Mouse (Mus musculus): ENCODE measurements around the gene Ivd. TPM values are rescaled to one million over a fixed set of nuclear protein-coding genes. Genes with fewer than 3 reads are reported as not detected.

Gene Ivd
- polyA plus RNA-seq, 1 experiment: 83.0 TPM

- WGBS: 65% methylated on average over 8 of the region's 8 CpGs
- Histone ChIP-seq H3K4me3 (ENCODE audit: insufficient read depth, low read depth, low read length) (no peak overlapping the region), H3K4me1 (ENCODE audit: control insufficient read depth, insufficient read depth, low read length) (peaks cover 60% of the 10 kb centered on the region), H3K27ac (ENCODE audit: insufficient read depth, low read depth, low read length) (no peak overlapping the region)
- TF ChIP-seq POLR2A (IDR thresholded peaks at IDR 0.05; ENCODE audit: insufficient read depth, low read depth, low read length): no peak
- no peak for TF ChIP-seq CTCF (IDR thresholded peaks at IDR 0.05; ENCODE audit: insufficient read depth, low read depth, low read length)
Measured at GRCm38 (mm10) chr2:118912706-118913105, 51.0 kb downstream of the Ivd start.

GRCm38 (mm10) chr2:118913551-118914276 is 52.0 kb downstream of the Ivd start:
- peaks cover 56% of the 10 kb centered on the region for H3K4me1 ChIP-seq (ENCODE audit: control insufficient read depth, insufficient read depth, low read length)
- H3K27ac ChIP-seq (ENCODE audit: insufficient read depth, low read depth, low read length): no peak overlapping the region
- 38% methylated on average over 11 of the region's 11 CpGs for WGBS
- no peak overlapping the region for H3K4me3 ChIP-seq (ENCODE audit: insufficient read depth, low read depth, low read length)
- TF ChIP-seq CTCF (IDR thresholded peaks at IDR 0.05; ENCODE audit: insufficient read depth, low read depth, low read length): no peak
- no peak for TF ChIP-seq POLR2A (IDR thresholded peaks at IDR 0.05; ENCODE audit: insufficient read depth, low read depth, low read length)

GRCm38 (mm10) chr2:118914685-118915084 is 52.9 kb downstream of the Ivd start:
- Histone ChIP-seq H3K4me3 (ENCODE audit: insufficient read depth, low read depth, low read length) (no peak overlapping the region), H3K27ac (ENCODE audit: insufficient read depth, low read depth, low read length) (no peak overlapping the region), H3K4me1 (ENCODE audit: control insufficient read depth, insufficient read depth, low read length) (peaks cover 56% of the 10 kb centered on the region)
- TF ChIP-seq POLR2A (IDR thresholded peaks at IDR 0.05; ENCODE audit: insufficient read depth, low read depth, low read length): no peak
- TF ChIP-seq CTCF (IDR thresholded peaks at IDR 0.05; ENCODE audit: insufficient read depth, low read depth, low read length): no peak
- whole genome bisulfite sequencing: 45% methylated on average over 8 of the region's 8 CpGs

DNA sequence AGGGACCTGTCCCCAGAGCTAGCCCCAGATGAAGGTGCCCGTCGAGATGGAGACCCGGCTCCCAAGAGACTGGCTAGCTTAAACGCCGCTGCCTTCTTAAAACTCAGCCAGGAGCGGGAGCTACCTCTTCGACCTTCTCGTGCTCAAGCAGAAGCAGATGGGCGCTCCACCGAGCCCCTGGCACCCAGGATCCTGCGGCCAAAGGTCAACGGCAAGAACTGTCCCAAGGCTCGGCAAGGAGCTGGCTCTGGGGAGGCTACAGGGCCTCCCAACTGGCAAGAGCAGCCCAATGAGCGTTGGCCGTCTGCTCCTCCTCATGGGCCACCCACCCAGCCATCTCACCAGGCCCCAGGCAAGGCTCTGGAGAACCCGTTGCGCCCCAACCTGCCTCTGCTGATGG is 54.7 kb downstream of the Ivd start:
- Histone ChIP-seq H3K4me1 (ENCODE audit: control insufficient read depth, insufficient read depth, low read length) (peaks cover 50% of the 10 kb centered on the region), H3K4me3 (ENCODE audit: insufficient read depth, low read depth, low read length) (no peak overlapping the region), H3K27ac (ENCODE audit: insufficient read depth, low read depth, low read length) (no peak overlapping the region)
- WGBS: 93% methylated on average over 17 of the region's 17 CpGs
- TF ChIP-seq CTCF (IDR thresholded peaks at IDR 0.05; ENCODE audit: insufficient read depth, low read depth, low read length): no peak

- Histone ChIP-seq H3K27ac (ENCODE audit: insufficient read depth, low read depth, low read length) (no peak overlapping the region), H3K4me3 (ENCODE audit: insufficient read depth, low read depth, low read length) (no peak overlapping the region), H3K4me1 (ENCODE audit: control insufficient read depth, insufficient read depth, low read length) (peaks cover 36% of the 10 kb centered on the region)
- TF ChIP-seq CTCF (IDR thresholded peaks at IDR 0.05; ENCODE audit: insufficient read depth, low read depth, low read length) (no peak), POLR2A (IDR thresholded peaks at IDR 0.05; ENCODE audit: insufficient read depth, low read depth, low read length) (no peak)
- WGBS: 35% methylated on average over 1 of the region's 1 CpGs
Measured at GRCm38 (mm10) chr2:118918543-118918942, 56.8 kb downstream of the Ivd start.

DNA sequence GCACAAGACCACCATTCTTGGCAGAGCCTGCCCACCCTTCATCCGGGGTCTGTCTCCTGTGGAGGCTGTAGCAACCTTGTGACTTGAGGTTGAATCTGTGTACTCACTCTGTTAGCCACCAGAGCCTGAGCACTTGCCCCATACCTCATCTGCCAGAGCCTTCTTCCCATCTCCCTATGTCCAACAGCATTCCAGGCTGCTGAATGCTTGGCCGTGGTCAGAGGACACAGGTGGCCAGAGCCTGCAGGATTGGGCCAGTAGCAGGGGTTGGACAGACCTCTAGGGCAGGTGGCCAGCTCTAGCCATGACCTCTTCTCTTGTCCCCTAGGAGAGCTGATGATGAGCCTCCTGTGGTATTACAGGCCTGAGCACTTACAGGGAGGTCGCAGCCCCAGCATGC is 58.7 kb downstream of the Ivd start:
- Histone ChIP-seq H3K27ac (ENCODE audit: insufficient read depth, low read depth, low read length) (no peak overlapping the region), H3K4me1 (ENCODE audit: control insufficient read depth, insufficient read depth, low read length) (peaks cover 23% of the 10 kb centered on the region), H3K4me3 (ENCODE audit: insufficient read depth, low read depth, low read length) (no peak overlapping the region)
- TF ChIP-seq CTCF (IDR thresholded peaks at IDR 0.05; ENCODE audit: insufficient read depth, low read depth, low read length) (no peak), POLR2A (IDR thresholded peaks at IDR 0.05; ENCODE audit: insufficient read depth, low read depth, low read length) (no peak)
- WGBS: 72% methylated on average over 3 of the region's 3 CpGs

DNA sequence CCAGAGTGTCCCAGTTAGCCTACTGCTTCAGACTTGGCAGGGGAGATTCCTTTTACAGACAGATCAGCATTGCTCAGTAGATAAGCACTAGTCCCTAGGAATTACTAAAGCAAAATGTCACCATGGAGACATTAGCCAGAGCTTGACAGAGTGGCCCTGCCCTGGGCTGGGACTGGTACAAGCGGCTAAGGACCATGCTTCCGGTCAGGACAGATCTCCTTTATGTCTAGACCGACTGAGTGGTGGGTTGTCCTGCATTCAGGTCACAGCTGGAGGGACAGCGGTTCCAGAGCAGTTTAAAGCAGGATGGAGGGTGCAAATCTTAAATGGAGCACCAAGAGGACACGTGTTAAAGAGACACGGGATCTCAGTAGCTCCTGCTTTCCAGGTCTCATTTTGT is 64.2 kb downstream of the Ivd start:
- H3K27ac ChIP-seq (ENCODE audit: insufficient read depth, low read depth, low read length): no peak overlapping the region
- H3K4me1 ChIP-seq (ENCODE audit: control insufficient read depth, insufficient read depth, low read length): peaks cover 27% of the 10 kb centered on the region
- TF ChIP-seq POLR2A (IDR thresholded peaks at IDR 0.05; ENCODE audit: insufficient read depth, low read depth, low read length): no peak
- no peak for TF ChIP-seq CTCF (IDR thresholded peaks at IDR 0.05; ENCODE audit: insufficient read depth, low read depth, low read length)
- WGBS: 18% methylated on average over 6 of the region's 6 CpGs
- H3K4me3 ChIP-seq (ENCODE audit: insufficient read depth, low read depth, low read length): peak overlapping the region; percentile 52; the same call in 1 of the 2 replicates

GRCm38 (mm10) chr2:118926361-118926997 is 64.7 kb downstream of the Ivd start, which contains the start of gene Chst14:
Chst14 (plus strand) TSS chr2:118926496.
- Histone ChIP-seq H3K4me3 (ENCODE audit: insufficient read depth, low read depth, low read length) (peak within 1 kb of the TSS; percentile 52), H3K27ac (ENCODE audit: insufficient read depth, low read depth, low read length) (no peak within 1 kb of the TSS), H3K4me1 (ENCODE audit: control insufficient read depth, insufficient read depth, low read length) (peaks cover 27% of the 10 kb centered on the region)
- 18% methylated on average over 46 of the region's 47 CpGs for WGBS
- TF ChIP-seq POLR2A (IDR thresholded peaks at IDR 0.05; ENCODE audit: insufficient read depth, low read depth, low read length) (no peak), CTCF (IDR thresholded peaks at IDR 0.05; ENCODE audit: insufficient read depth, low read depth, low read length) (no peak)

DNA sequence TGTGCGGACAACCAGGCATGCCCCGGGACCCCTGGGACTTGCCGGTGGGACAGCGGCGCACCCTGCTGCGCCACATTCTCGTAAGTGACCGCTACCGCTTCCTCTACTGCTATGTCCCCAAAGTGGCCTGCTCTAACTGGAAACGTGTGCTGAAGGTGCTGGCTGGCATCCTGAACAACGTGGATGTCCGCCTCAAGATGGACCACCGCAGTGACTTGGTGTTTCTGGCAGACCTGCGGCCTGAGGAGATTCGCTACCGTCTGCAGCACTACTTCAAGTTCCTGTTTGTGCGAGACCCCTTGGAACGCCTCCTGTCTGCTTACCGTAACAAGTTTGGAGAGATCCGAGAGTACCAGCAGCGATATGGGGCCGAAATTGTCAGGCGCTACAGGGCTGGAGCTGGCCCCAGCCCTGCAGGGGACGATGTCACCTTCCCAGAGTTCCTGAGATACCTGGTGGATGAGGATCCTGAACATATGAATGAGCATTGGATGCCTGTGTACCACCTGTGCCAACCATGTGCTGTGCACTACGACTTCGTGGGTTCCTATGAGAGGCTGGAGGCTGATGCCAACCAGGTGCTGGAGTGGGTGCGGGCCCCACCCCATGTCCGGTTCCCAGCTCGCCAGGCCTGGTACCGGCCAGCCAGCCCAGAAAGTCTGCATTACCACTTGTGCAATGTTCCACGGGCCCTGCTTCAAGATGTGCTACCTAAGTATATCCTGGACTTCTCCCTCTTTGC is 65.4 kb downstream of the Ivd start:
- peaks cover 27% of the 10 kb centered on the region for H3K4me1 ChIP-seq (ENCODE audit: control insufficient read depth, insufficient read depth, low read length)
- peak overlapping the region; percentile 52 for H3K4me3 ChIP-seq (ENCODE audit: insufficient read depth, low read depth, low read length)
- no peak for TF ChIP-seq CTCF (IDR thresholded peaks at IDR 0.05; ENCODE audit: insufficient read depth, low read depth, low read length)
- no peak for TF ChIP-seq POLR2A (IDR thresholded peaks at IDR 0.05; ENCODE audit: insufficient read depth, low read depth, low read length)
- no peak overlapping the region for H3K27ac ChIP-seq (ENCODE audit: insufficient read depth, low read depth, low read length)
- 66% methylated on average over 31 of the region's 31 CpGs for WGBS

Other genes starting within 250 kb of the Ivd start
- not detected in 2 replicates for gene Pak6, start 198.7 kb upstream of the Ivd start, polyA plus RNA-seq (2012; ENCODE audit: insufficient read depth, insufficient read length, low replicate concordance, missing spikeins)
- gene Ankrd63, start 158.0 kb upstream of the Ivd start, polyA plus RNA-seq (2012; ENCODE audit: insufficient read depth, insufficient read length, low replicate concordance, missing spikeins): not detected in 2 replicates
- gene Plcb2, start 133.5 kb upstream of the Ivd start, polyA plus RNA-seq (2012; ENCODE audit: insufficient read depth, insufficient read length, low replicate concordance, missing spikeins): not detected in 2 replicates
- gene Inafm2, start 116.2 kb upstream of the Ivd start, polyA plus RNA-seq (2012; ENCODE audit: insufficient read depth, insufficient read length, low replicate concordance, missing spikeins): not detected in 2 replicates
- gene Ccdc9b, start 99.3 kb upstream of the Ivd start, polyA plus RNA-seq (2012; ENCODE audit: insufficient read depth, insufficient read length, low replicate concordance, missing spikeins): not detected in 2 replicates
- gene Phgr1, start 89.2 kb upstream of the Ivd start, polyA plus RNA-seq (2012; ENCODE audit: insufficient read depth, insufficient read length, low replicate concordance, missing spikeins): not detected in 2 replicates
- 69.0 TPM in 1 of 2 replicates, not detected in the other for gene Disp2, start 82.2 kb upstream of the Ivd start, polyA plus RNA-seq (2012; ENCODE audit: insufficient read depth, insufficient read length, low replicate concordance, missing spikeins)
- gene Knstrn, start 48.0 kb upstream of the Ivd start, polyA plus RNA-seq (2012; ENCODE audit: insufficient read depth, insufficient read length, low replicate concordance, missing spikeins): not detected in 2 replicates
- not detected in 2 replicates for gene Bahd1, start 38.4 kb downstream of the Ivd start, polyA plus RNA-seq (2012; ENCODE audit: insufficient read depth, insufficient read length, low replicate concordance, missing spikeins)
- not detected in 2 replicates for gene Chst14, start 64.5 kb downstream of the Ivd start, polyA plus RNA-seq (2012; ENCODE audit: insufficient read depth, insufficient read length, low replicate concordance, missing spikeins)
- not detected in 2 replicates for gene Ccdc32, start 167.4 kb downstream of the Ivd start, polyA plus RNA-seq (2012; ENCODE audit: insufficient read depth, insufficient read length, low replicate concordance, missing spikeins)
- not detected in 2 replicates for gene Rpusd2, start 172.8 kb downstream of the Ivd start, polyA plus RNA-seq (2012; ENCODE audit: insufficient read depth, insufficient read length, low replicate concordance, missing spikeins)
- gene Knl1, start 185.2 kb downstream of the Ivd start, polyA plus RNA-seq (2012; ENCODE audit: insufficient read depth, insufficient read length, low replicate concordance, missing spikeins): not detected in 2 replicates

Measured in olfactory bulb, adult 2 months (tissue).